Mouse (Mus musculus) MN1 (cell line): Measurements from ENCODE around the gene Olfr522.

ENCODE experiments used
- DNase-seq: peaks from one replicate; pipeline ENCODE4 v3.0.0-alpha.2; 2016; ENCODE audit warnings: low spot score

Olfr522 gene

DNA sequence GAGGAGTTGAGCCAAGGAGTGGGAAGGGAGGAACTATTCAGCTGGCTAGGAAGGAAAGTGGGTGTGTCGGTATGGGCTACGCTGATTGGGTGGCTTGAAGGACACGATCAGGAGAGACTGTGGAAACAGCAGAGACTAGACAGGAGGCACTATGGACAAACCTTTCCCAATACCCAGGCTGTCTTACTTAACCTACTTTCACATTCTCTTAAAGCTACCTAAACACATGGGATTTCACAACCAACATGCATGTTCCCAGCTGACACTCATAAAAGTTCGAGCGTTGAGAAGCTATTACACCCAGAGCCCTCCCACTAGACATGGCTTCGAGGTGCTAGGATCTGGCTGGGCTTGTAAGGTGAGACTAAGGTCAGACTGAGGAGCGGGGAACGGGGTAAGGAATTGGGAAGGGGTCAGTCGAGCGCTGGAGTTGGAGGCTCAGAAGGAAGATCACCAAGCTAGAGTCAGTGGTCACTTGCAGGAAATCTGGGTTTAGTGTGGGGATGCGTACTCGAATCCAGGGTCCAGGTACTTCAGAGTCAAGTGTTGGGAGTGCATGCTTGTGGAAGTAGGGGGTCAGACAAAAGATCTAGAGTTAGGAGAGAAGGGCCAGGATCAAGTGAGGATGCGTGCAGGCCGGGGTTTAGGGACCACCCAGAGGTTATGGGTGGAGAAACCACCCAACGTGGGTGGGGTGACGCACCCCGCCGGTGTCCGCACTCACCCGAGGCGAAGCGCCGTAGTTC lies 48.8 kb downstream of the Olfr522 start, which contains the start of gene Paox:
Paox (plus strand) TSS at position 217 of the 746 bp plus-strand sequence.
- DNase-seq = peak; percentile 75

DNA sequence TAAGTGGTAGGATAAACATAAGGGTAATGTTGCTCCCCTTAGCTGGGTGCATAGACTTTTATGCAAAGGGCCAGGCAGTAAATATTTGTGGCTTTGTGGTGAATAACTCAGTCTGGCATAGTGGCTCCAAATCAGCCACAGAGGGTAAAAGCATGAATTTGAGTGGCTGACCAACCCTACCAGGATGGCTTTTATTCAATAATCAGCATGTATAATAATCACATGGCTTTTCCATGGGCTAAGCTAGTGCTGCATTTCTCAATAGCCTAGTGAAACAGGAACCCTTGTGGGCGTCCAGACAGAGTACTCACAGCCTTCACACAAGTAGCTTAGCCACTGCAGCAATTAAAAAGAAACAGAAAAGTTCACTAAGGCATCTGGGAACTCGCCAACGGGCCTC lies 52.6 kb downstream of the Olfr522 start:
- DNase-seq = no peak
